Mouse (Mus musculus): ENCODE measurements around the gene Srpr. TPM values are rescaled to one million over a fixed set of nuclear protein-coding genes. Genes with fewer than 3 reads are reported as not detected.

Gene Srpr
- total RNA-seq, 2 experiments from 2014 or later: 53.9 to 58.0 TPM

DNA sequence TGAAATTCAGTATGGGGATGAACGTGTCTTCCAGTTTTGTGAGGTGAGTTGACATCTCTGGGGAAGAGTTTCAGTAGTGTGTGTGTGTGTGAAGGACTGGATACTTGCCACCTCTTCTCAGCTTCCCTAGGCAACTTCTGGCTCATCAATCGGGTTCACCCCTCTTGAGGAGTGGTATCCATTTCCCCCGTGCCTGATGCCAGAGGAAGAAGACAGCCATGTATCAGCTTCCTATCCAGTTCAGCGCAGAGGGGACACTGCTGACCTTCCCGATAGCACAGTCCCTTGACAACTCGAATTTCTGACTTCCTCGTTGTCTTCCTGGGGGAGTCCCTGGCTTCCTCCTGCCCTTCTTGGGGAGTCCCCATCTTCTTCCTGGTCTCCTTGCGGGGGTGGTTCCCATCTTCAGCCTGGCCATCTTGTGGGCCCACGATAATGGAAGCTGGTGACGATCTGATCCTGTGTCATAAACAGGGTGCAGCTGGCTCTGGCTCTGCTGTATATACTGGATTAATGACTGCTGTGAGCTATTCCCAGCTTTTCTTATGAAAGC, 12.5 kb upstream of the Srpr start:
- DNase-seq (ENCODE audit: low spot score in 2 of 2): no peak

DNA sequence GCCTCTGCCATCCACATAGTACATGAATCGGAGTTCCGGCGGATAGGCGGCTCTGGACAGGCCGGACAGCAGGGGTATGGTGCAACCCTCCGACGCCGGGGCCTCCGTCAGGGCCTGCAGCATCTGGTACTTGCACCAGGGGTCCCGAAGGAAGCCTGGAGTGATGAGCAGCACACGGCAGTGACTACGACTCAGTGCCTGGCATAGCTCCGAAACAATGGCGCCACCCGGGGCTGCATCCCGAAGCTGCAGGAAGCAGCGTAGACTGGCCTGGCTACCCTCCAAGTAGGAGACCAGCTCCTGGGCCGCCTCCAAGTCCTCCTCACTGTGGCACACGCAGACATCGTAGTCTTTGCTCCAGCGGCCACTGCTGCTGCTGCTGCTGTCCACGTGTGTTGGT, 11.3 kb upstream of the Srpr start:
- peak; percentile 58 to 72 for DNase-seq (ENCODE audit: low spot score in 2 of 2)

DNA sequence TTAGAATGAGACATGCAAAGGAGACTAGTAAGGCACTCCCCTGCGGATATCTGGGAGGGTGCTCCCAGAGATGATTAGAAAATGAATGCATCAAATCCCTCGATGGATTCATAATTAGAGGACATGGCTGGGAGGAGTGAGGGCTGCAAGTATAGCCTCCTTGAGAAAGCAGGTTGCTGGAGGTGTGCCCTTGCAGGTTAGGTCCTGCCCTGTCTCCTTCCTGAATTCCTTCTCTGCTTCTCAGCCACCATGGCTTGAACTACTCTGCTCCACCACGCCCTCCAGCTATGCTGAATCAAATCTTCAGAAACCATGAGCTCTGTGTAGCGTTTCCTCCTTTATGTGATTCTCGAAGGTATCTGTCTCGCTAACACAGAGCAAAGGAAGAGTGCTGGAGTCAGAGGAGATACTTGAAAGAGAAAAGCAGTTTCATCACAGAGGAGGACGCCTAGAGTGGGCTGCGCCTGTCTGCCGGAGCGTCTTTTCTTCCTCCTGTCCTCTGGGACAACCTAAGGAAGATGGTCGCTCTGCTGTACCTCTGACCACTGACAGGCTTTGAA, 6.9 kb upstream of the Srpr start:
- DNase-seq (ENCODE audit: low spot score in 2 of 2): no peak

DNA sequence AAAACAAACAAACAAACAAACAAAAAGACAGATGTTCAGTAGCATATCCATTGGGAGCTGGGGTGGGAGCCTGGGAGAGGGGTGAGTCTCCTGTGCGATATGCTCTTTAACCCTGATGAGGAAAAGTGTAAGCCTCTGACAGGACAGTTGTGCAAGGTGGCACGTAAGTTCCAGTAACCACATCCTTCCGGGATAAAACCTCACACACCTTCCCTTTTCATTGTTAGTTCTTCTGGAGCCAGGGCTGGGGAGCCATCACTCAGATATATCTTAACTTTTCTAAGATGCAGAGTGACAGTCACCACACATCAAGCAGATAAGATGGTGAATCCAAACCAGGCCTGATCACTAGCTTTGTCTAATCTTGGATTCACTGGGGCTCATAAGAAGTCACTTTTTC, 5.9 kb upstream of the Srpr start:
- no peak for DNase-seq (ENCODE audit: low spot score in 2 of 2)

DNA sequence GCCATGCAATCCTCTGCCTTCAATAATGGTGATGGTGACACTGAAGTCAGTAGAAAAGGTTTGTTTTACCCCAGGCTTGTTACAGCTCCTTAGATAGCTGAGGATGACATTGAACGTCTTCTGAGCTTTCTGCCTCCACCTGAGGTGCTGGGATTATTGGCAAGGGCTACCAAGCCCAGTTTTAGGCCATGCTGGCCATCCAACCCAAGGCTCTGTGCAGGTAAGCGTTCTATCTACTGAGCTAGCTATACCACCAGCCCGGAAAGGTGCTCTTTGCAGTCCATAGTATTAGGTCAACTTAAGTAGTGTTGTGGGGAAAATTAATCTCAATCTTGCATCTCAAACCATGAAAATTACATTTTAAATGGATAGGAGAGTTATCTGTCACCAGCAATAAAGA, 2.4 kb upstream of the Srpr start:
- no peak for DNase-seq (ENCODE audit: low spot score in 2 of 2)

DNA sequence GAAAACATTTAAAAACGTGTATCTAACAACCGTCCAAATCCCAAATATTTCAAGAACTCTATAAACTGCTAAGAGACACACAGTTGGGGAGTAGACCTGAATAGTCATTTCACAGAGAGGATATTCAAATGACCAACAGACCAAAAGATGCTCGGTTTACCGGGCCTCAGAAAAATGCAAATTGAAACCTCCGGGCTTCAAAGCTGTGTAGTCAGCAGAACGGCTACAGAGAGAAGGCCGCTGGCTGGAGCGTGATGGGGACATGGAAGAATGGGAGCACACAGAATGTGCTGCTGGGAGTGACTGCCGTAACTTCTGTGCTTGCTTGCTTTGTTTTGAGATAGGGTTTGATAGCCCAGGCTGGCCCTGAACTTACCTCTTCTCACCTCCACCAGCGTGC, 1.6 kb upstream of the Srpr start:
- DNase-seq (ENCODE audit: low spot score in 2 of 2): no peak

DNA sequence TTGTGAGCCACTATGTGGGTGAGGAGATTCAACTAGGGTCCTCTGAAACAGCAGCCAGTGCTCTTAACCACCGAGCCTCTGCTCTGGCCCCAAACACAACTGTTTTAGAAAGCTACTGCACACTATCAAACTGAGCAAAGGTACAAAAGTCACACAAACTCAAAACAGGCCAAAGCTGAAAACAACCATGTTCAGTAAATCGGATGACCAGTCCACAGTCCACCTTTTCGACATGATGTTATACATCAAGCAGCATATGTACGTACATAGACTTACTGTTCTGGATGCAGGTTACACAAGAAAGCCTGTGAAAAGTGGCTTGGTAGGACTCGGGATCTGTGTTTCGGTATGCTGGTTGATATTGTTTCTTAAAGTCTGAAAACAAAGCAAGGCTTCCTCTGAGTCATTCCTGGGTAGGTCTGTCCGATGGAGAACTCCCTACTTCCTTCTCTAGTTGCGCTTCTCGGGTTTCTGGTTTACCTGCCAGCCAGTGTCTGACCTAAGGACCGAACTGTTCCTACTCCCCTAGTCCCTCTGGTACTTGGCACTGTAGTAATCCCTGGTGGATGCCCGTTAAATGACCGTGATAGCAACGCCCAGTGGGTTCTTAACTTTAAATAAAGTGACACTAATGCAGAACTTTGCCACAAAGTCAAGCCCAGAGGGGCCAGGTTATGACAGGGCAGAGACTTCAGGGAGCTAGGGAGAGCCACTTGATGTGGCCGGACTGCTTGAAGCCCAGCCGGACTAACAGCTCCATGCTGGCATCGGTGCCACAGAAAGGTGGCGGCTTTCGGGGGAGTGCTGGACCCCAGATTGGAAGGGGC, 817 bp upstream of the Srpr start:
- no peak for DNase-seq (ENCODE audit: low spot score in 2 of 2)

DNA sequence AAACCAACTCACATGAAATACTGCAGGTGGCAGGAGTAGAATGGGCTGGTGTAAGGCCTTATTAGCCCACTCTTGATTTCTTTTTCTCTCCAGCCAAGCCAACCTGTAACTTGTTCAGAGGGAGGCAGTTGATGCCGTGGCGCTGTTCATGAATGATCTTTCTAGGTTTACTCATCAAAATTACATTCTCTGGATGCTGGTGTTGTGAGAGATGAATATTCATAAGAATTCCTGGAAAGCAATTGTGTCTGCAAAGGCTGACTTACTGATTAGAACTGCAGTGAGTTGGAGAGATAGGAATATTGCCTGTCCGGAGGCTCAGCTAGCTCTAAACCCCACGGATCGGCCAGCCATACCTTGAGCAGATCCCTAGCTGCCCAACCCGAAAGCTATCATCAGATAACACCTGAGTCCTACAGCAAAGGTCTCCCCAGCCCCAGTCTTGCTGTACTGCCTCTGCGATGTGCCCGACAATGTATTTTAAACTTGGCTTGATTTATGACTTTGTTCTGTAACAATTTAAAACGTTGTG, 620 bp downstream of the Srpr start:
- no peak for DNase-seq (ENCODE audit: low spot score in 2 of 2)

DNA sequence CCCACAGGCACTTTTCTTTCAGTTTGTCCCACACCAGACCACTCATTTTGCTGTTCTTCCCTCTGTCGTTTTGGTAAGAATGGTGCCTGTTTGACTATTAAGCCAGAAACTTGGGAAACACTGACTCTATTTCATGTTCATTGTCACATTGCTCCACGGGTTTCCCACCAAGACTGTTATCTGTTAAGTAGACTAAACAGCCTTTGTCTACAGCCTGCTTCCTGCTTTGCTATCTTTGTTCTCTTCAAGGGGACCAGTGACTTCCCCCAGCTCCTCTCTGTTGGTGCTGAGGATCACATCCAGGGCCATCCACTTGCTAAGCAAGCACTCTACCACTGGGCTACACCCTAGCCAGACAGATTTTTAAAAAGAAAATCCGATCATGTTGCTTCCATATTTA, 3.6 kb downstream of the Srpr start:
- no peak for DNase-seq (ENCODE audit: low spot score in 2 of 2)

DNA sequence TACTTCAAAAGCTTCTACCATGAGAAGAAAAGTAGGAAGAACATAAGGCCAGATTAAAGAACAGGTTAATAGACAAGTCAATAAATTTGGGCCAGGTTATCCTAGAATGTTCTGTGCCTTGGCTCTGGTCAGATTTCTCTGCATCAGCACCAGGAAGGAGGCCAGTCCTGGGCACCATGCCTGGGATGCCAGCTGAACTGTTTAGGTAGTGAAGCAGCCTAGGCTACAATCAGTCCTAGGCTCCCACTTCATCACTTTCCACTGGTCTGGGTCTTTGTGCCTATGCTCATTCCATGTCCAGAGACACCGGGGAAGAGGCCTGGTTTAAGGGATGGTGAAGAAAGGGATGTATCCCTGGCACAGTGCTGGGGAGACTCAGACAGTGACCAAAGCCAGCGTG, 4.4 kb downstream of the Srpr start:
- no peak for DNase-seq (ENCODE audit: low spot score in 2 of 2)

DNA sequence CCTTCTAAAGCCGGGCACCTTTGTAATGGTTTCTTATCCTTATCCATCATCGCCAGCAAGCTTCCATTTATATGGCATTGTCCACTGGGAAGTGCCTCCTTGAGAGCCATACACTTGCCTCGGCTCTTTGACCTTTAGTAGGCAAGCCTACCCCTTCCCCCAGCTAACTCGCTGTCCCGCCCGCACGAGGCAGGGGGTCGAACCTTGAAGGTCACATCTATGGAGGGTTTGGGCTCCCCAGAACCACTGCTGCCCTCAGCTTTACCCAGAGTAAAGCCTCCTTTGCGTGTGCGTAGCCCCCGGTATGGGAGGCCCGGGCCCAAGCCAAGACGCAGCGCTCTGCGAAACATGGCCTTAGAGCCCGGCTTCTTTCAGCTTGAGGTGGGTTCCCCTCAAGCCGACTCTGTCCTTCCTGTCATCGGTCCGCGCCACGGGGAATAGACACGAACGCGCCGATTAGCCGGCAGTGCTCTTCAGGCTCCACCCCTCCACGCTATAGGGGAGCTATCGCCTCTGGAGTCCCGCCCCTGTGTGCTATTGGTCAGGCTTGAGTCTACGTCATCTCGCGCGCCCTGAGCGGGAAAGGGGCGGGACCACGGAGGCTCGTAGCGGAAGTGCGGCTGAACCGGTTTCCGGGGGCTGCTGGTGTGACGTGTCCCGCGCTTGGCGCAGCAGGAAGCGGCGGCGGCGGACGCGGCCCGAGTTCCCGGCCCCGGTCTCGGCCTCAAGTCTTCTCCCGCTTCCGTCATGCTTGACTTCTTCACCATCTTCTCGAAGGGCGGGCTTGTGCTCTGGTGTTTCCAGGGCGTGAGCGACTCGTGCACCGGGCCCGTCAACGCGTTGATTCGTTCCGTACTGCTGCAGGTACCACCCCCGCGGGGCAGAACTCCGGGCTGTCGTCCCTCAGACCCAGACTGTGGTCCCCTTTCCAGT, 10.8 kb downstream of the Srpr start, which contains the start of gene Foxred1:
Gene Foxred1 (minus strand): TSS at position 514 of the 933 bp plus-strand sequence.
- DNase-seq (ENCODE audit: low spot score in 2 of 2): peak; percentile 99

DNA sequence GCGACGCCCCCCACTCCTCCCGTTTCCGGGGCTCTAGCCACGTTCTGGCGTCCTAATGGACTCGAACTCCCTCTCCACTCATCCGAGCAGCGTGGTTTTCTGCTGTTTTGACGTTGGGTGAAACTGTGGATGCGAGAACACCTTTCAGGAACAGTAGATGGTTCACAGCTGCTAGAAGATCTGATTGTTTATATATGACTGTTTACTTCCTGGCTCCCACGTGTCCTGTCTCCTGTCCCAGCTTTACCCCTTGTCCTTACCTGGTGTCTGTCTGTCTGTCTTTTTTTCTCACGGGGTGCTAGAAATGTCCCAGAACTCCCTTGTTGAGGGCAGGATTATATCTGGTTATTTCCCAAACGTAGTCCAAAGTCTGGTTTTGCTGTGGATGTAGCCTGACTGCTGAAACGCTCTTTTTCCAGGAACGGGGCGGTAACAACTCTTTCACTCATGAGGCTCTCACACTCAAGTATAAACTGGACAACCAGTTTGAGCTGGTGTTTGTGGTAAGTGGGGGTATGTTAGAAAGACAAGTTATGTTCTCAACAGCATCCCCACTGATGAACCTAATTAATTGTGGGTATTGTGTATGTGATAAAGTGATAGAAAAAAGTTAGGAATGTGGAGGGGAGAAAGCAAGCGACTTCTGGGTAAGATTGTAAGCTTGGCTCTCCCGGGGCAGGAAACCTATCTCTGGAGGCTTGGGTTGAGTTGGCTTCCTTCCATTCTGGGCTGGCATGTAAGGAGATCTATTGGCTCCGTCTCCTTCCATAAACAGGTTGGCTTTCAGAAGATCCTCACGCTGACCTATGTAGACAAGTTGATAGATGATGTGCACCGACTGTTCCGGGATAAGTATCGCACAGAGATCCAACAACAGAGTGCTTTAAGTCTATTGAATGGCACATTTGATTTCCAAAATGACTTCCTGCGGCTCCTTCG, 11.9 kb downstream of the Srpr start:
- DNase-seq (ENCODE audit: low spot score in 2 of 2): no peak

DNA sequence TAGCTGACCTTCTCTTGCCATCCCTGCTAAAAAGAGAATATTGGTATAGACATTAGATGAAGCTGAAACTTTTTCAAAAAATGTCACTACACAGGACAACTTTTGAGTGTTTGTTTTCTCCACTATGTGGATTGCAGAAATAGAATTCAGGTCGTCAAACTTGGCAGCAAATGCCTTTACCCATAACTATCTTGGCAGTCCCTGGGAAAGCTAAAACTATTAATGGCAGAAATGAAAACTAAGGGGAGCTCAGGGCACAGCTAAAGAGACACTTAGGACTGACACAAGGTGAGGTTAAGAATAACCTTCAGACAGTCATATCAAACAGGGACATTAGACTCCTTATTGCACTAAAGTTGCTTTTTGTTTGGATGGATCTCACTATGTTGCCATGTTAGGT, 18.0 kb downstream of the Srpr start:
- no peak for DNase-seq (ENCODE audit: low spot score in 2 of 2)

DNA sequence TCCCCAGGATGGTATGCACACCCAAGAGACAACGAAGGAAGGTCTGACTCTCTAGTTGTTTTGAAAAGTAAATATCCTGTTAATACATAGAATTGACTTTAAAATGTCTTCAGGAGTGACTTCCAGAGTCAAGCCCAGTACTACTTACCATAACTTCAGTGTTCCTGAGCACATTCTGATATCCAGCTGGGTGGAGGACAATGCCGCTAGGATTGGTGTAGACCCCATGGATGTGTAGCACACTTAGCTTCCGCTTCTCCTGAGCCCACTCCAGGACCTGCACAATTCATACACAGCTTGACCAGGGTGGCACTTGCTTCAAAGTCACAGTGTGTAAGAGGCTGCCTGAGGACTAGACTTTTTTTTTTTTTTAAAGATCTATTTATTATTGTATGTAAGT, 23.5 kb downstream of the Srpr start:
- DNase-seq (ENCODE audit: low spot score in 2 of 2): no peak

DNA sequence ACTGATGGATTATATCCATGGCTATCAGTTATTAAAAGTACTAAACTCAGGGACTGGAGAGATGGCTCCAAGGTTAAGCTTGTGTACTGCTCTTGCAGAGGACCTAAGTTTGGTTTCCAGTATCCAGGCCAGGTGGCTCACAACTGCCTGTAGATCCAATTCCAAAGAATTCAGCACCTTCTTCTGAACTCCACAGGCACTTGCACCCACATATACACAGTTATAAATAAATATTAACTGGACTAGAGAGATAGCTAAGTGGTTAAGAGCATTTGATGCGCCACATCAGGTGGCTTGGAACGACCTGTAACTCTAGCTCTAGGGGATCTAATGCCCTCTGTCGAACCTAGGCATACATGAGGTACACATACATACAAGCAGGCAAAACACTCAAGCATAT, 28.7 kb downstream of the Srpr start:
- no peak for DNase-seq (ENCODE audit: low spot score in 2 of 2)

DNA sequence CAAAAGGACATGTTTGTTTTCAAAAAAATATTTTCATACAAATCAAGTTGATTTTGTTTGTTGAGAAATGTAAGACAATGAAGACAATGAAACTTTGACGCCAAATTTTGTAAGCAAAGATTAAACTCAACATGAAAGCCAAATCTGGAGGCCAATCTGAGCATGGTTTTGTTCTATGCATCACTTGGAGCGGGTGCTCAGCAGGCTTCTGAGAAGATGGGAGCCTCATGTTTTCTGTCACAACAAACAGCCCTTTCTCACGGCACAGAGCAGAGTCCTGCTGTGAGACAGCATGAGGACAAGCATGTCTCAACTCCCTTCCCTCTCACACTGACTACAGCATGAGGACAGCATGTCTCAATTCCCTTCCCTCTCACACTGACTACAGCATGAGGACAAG, 36.0 kb downstream of the Srpr start:
- no peak for DNase-seq (ENCODE audit: low spot score in 2 of 2)

DNA sequence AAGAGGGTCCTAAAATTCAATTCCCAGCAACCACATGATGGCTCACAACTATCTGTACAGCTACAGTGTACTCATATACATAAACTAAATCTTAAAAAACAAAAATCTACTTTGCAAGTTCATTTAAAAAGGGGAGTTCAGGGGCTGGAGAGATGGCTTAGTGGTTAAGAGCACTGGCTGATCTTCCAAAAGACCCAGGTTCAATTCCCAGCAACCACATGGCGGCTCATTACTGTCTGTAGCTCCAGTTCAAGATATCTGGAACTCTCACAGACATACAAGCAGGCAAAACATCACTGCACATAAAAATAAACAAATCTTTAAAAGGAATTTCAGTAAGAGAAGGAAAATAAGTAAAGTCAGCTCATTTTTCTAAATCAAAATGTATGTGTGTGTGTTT, 38.4 kb downstream of the Srpr start:
- no peak for DNase-seq (ENCODE audit: low spot score in 2 of 2)

DNA sequence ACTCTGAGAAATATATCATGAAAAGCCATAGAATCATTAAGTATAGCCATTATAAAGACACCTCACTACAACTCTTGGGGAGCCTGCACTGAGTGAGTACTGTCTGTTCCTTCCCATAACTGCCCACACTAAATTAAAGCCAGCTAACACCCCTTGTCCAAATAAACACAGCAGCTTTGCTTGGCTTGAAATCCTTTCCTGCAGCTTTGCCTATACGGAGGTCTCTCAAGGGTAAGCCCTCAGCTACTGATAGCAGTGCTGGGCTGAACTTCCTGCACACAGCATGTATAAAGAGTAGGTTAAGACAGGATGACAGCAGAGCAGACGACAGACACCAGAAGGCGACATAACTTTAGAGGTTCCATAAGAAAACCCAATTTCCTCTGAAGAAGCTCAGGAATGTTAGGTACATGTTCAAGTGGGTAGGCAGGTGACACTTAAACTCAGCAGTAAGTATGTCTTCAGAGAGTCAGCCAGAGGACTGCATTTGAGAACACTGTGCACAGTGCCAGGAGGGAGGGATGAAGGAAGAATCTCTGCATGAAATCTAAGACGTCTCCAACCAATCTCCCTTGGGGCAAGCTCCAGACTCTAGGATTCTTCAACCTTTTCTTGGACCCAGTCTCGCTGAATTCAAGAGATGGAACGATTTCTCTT, 39.1 kb downstream of the Srpr start:
- DNase-seq (ENCODE audit: low spot score in 2 of 2): no peak

DNA sequence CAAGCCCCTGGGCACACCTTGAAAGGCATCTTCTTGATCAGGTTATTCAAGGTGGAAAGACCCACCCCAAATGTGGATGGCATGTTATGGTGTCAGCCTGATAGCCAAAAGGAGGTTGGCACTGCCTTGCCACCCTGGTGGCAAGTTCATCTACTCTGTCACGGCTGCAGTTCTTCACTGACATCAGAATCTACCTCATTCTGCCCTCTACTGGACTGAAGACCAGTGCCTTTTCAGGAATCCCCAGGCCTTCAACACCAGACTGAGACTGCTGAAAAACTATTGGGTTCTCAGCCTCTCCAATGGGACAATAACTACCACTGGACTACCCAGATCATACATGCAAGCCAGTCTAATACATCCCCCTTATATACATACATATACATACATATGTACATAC, 39.8 kb downstream of the Srpr start:
- DNase-seq (ENCODE audit: low spot score in 2 of 2): no peak

DNA sequence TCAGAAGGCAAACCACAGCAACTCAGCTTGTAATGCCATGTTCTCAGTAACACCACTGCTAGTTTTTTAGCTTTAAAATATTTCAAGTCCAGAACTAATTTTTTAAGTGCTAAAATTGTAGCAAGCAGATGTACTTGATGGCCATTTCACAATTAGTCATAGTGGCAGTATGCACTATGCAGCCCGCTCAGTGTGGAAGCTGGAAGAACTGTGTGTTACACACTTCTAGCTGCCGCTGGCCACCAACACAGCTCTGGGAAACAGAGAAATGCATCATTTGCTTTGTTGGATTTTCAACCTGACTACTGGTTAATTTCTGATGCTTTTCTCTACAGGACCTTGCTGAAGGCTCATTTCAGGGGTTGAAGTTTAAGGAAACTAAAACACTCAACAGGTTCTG, 47.4 kb downstream of the Srpr start:
- DNase-seq (ENCODE audit: low spot score in 2 of 2): no peak
